ENCODE assay signal across 16 mouse cellular contexts in genomic region chr7:131244993-131245392, GRCm38 (mm10).
DNase-seq lines count a peak whose midpoint lies in the region; ATAC-seq lines count a peak whose summit lies in the region.
"Had no signal": no experiment of that assay in that cellular context is flagged by ENCODE, and none has a peak within 500 bp of the region (broad histone marks: within the 10 kb centered on the region; RNA-seq: fewer than 3 reads in every experiment).

No protein-coding gene starts in this region.

- DNase-seq in limb, embryonic 11.5 days (ENCODE audit: low spot score), result peak; percentile 27
- no peak for DNase-seq in limb, embryonic 10.5 days (ENCODE audit: low spot score)
- peak; percentile 57 for DNase-seq in NIH3T3 (ENCODE audit: low read depth)
- peak; percentile 11 for DNase-seq in embryo, embryonic 11.5 days (ENCODE audit: low read depth, low spot score)
- peak; percentile 16 for DNase-seq in retina, postnatal 1 day
- no peak for DNase-seq in left cerebral cortex, postnatal 25 days (ENCODE audit: low spot score in 2 of 2)
- DNase-seq in adipocyte (ENCODE audit: low spot score), result no peak
- DNase-seq: cerebellum, adult 18-20 months; heart, adult 18-20 months; kidney, postnatal 25 days; layer of hippocampus, postnatal 36 days; lung, postnatal 10 days; thymus, adult 18-20 months had no signal

- H3K4me2 ChIP-seq in limb, embryonic 11.5 days (ENCODE audit: low read depth, severe bottlenecking), result no peak overlapping the region
- no peak overlapping the region for H3K4me2 ChIP-seq in intestine, embryonic 16.5 days (ENCODE audit: low read depth, low read length)
- H3K4me2 ChIP-seq: embryonic facial prominence, embryonic 12.5 days had no signal

- H3K36me3 ChIP-seq in limb, embryonic 11.5 days (ENCODE audit: control insufficient read depth, insufficient read depth, low read length), result no peaks in the 10 kb centered on the region
- no peaks in the 10 kb centered on the region for H3K36me3 ChIP-seq in limb, embryonic 10.5 days
- no peaks in the 10 kb centered on the region for H3K36me3 ChIP-seq in intestine, embryonic 16.5 days (ENCODE audit: control insufficient read depth, insufficient read depth, low read length)
- H3K36me3 ChIP-seq: embryonic facial prominence, embryonic 12.5 days had no signal

- no peak for ATAC-seq in limb, embryonic 11.5 days (ENCODE audit: insufficient number of reproducible peaks, low FRiP score, low TSS enrichment, low read depth)
- ATAC-seq in intestine, embryonic 16.5 days, result no peak
- ATAC-seq: CD4-positive, CD25-positive, alpha-beta regulatory T cell, adult 4 months had no signal

- no peak overlapping the region for H3K27ac ChIP-seq in limb, embryonic 11.5 days (replicated peaks; ENCODE audit: low read depth, low read length)
- H3K27ac ChIP-seq in limb, embryonic 10.5 days, result no peak overlapping the region
- H3K27ac ChIP-seq in intestine, embryonic 16.5 days (ENCODE audit: low read length), result no peak overlapping the region
- H3K27ac ChIP-seq: embryonic facial prominence, embryonic 12.5 days had no signal

- 25% methylated on average over 1 of the region's 1 CpGs for WGBS in limb, embryonic 11.5 days
- 20% methylated on average over 1 of the region's 1 CpGs for WGBS in limb, embryonic 10.5 days
- 11% methylated on average over 1 of the region's 1 CpGs for WGBS in intestine, embryonic 16.5 days

- no peaks in the 10 kb centered on the region for H3K4me1 ChIP-seq in limb, embryonic 11.5 days (ENCODE audit: control insufficient read depth, insufficient read depth, low read length)
- no peaks in the 10 kb centered on the region for H3K4me1 ChIP-seq in limb, embryonic 10.5 days
- H3K4me1 ChIP-seq in intestine, embryonic 16.5 days (ENCODE audit: control insufficient read depth, insufficient read depth, low read length), result no peaks in the 10 kb centered on the region
- H3K4me1 ChIP-seq: embryonic facial prominence, embryonic 12.5 days had no signal

- H3K9me3 ChIP-seq in limb, embryonic 11.5 days (ENCODE audit: control insufficient read depth, low read length), result no peaks in the 10 kb centered on the region
- no peaks in the 10 kb centered on the region for H3K9me3 ChIP-seq in limb, embryonic 10.5 days (replicated peaks)
- H3K9me3 ChIP-seq in intestine, embryonic 16.5 days (ENCODE audit: control insufficient read depth, low read length), result no peaks in the 10 kb centered on the region
- H3K9me3 ChIP-seq: embryonic facial prominence, embryonic 12.5 days had no signal

- no peak overlapping the region for H3K4me3 ChIP-seq in limb, embryonic 11.5 days (ENCODE audit: low read depth, low read length)
- H3K4me3 ChIP-seq in limb, embryonic 10.5 days, result no peak overlapping the region
- H3K4me3 ChIP-seq in intestine, embryonic 16.5 days (ENCODE audit: low read length), result no peak overlapping the region
- H3K4me3 ChIP-seq: embryonic facial prominence, embryonic 12.5 days had no signal

- no peaks in the 10 kb centered on the region for H3K27me3 ChIP-seq in limb, embryonic 11.5 days (ENCODE audit: control insufficient read depth, insufficient read depth, low read length)
- no peaks in the 10 kb centered on the region for H3K27me3 ChIP-seq in limb, embryonic 10.5 days (ENCODE audit: low read depth, poor library complexity, severe bottlenecking)
- H3K27me3 ChIP-seq in intestine, embryonic 16.5 days (replicated peaks; ENCODE audit: control insufficient read depth, insufficient read depth, low read length), result no peaks in the 10 kb centered on the region
- H3K27me3 ChIP-seq: embryonic facial prominence, embryonic 12.5 days had no signal

- H3K9ac ChIP-seq in limb, embryonic 11.5 days (ENCODE audit: low read length), result no peak overlapping the region
- H3K9ac ChIP-seq in intestine, embryonic 16.5 days (ENCODE audit: low read depth, low read length), result no peak overlapping the region
- H3K9ac ChIP-seq: embryonic facial prominence, embryonic 12.5 days had no signal

- intact Hi-C loops in left cerebral cortex, postnatal 25 days (cut with DNase I), result no loop called here

Comparison
In these comparisons a context has a peak if more than half of its experiments do, and no peak if none do; other contexts are left out.
1. DNase-seq: peak in limb, embryonic 11.5 days (single experiment), NIH3T3 (single experiment), embryo, embryonic 11.5 days (single experiment) and retina, postnatal 1 day (single experiment); none in limb, embryonic 10.5 days (single experiment), left cerebral cortex, postnatal 25 days (0 of 2) and adipocyte (single experiment).